Mouse (Mus musculus) hindbrain, embryonic 16.5 days (tissue): ENCODE results near the gene Plin3. TPM values are rescaled to one million over a fixed set of nuclear protein-coding genes. Genes with fewer than 3 reads are reported as not detected.

Source experiments
- ATAC-seq: fragments of 200-750 bp; cut with Nextera tagmentation; 2 replicates; pipeline ENCODE4 v1.8.0; 2017; ENCODE audit warnings: moderate TSS enrichment, moderate library complexity
- H3K27ac ChIP-seq: fragments of 300-500 bp; sonication (generic); 2 replicates; pipeline ENCODE4 v1.5.1; 2014; ENCODE audit warnings: low read depth, mild to moderate bottlenecking, control low read depth, low read length, moderate library complexity
- H3K27me3 ChIP-seq: fragments of 300-500 bp; sonication (generic); replicated peaks from 2 replicates; pipeline ENCODE4 v1.6.1; 2014; ENCODE audit warnings: low read length; ENCODE audit not compliant: control insufficient read depth, insufficient read depth
- H3K36me3 ChIP-seq: fragments of 300-500 bp; sonication (generic); 2 replicates; pipeline ENCODE4 v1.6.1; 2014; ENCODE audit warnings: mild to moderate bottlenecking, low read length, moderate library complexity, mixed read lengths; ENCODE audit not compliant: control insufficient read depth, insufficient read depth
- H3K4me1 ChIP-seq: fragments of 300-500 bp; sonication (generic); 2 replicates; pipeline ENCODE4 v1.6.1; 2014; ENCODE audit warnings: low read depth, low read length; ENCODE audit not compliant: control insufficient read depth, insufficient read depth
- H3K4me2 ChIP-seq: fragments of 300-500 bp; sonication (generic); 2 replicates; pipeline ENCODE4 v1.6.1; 2014; ENCODE audit warnings: mild to moderate bottlenecking, low read length, control low read depth, moderate library complexity
- H3K4me3 ChIP-seq: fragments of 300-500 bp; sonication (generic); 2 replicates; pipeline ENCODE4 v1.5.1; 2014; ENCODE audit warnings: mild to moderate bottlenecking, low read length, control low read depth, moderate library complexity
- H3K9ac ChIP-seq: fragments of 300-500 bp; sonication (generic); 2 replicates; pipeline ENCODE4 v1.6.1; 2014; ENCODE audit warnings: low read depth, mild to moderate bottlenecking, control low read depth, low read length, moderate library complexity
- H3K9me3 ChIP-seq: fragments of 300-500 bp; sonication (generic); 2 replicates; pipeline ENCODE4 v1.6.1; 2014; ENCODE audit warnings: mild to moderate bottlenecking, low read length, moderate library complexity; ENCODE audit not compliant: control insufficient read depth
- WGBS: fragments of 180-500 bp; shearing (Covaris S2); extraction: QIAGEN DNeasy Blood & Tissue Kit; methylation state at CpG from one replicate; pipeline ENCODE4 v1.1.7; 2014; 5-methylcytosine and 5-hydroxymethylcytosine counted together
- polyA plus RNA-seq: library from polyadenylated mRNA; unstranded; fragments of >200 nt; fragmentation: Nextera tagmentation; extraction: Ambion mirVana; gene quantifications from 2 replicates; pipeline ENCODE4 v1.2.1, GENCODE M21; 2015

Plin3 gene
- polyA plus RNA-seq, 1 experiment from 2014 or later: 15.5 TPM

GRCm38 (mm10) chr17:56303847-56304586 is 11.3 kb upstream of the Plin3 start:
- under 1% methylated on average over 67 of the region's 68 CpGs for WGBS
- Histone ChIP-seq H3K4me3 (peak overlapping the region; percentile 89), H3K4me1 (peaks cover 24% of the 10 kb centered on the region), H3K9me3 (no peaks in the 10 kb centered on the region), H3K9ac (peak overlapping the region; percentile 75), H3K4me2 (peak overlapping the region; percentile 96), H3K27me3 (no peaks in the 10 kb centered on the region; the same call in 1 of the 2 replicates), H3K36me3 (no peaks in the 10 kb centered on the region), H3K27ac (peak overlapping the region; percentile 44; the same call in 1 of the 2 replicates)
- peak; percentile 96 for ATAC-seq

- Histone ChIP-seq H3K9me3 (no peaks in the 10 kb centered on the region), H3K27ac (peak within 1 kb of the TSS; percentile 44; the same call in 1 of the 2 replicates), H3K9ac (peak within 1 kb of the TSS; percentile 75), H3K4me1 (peaks cover 24% of the 10 kb centered on the region), H3K4me2 (peak within 1 kb of the TSS; percentile 96), H3K4me3 (peak within 1 kb of the TSS; percentile 89), H3K27me3 (no peaks in the 10 kb centered on the region; the same call in 1 of the 2 replicates), H3K36me3 (no peaks in the 10 kb centered on the region)
- under 1% methylated on average over 43 of the region's 43 CpGs for WGBS
- ATAC-seq: peak; percentile 46
Observed at GRCm38 (mm10) chr17:56303160-56303846, 10.6 kb upstream of the Plin3 start, which contains the start of gene Uhrf1. Gene Uhrf1 (plus strand): TSS chr17:56303321.

- H3K4me3 ChIP-seq: no peak overlapping the region
- H3K27me3 ChIP-seq: no peaks in the 10 kb centered on the region; the same call in 1 of the 2 replicates
- H3K36me3 ChIP-seq: no peaks in the 10 kb centered on the region
- H3K9ac ChIP-seq: no peak overlapping the region
- ATAC-seq: peak; percentile 18
- no peak overlapping the region for H3K27ac ChIP-seq
- H3K9me3 ChIP-seq: no peaks in the 10 kb centered on the region
- WGBS: 30% methylated on average over 13 of the region's 13 CpGs
- H3K4me2 ChIP-seq: peak overlapping the region; percentile 96
- H3K4me1 ChIP-seq: peaks cover 24% of the 10 kb centered on the region
Observed at GRCm38 (mm10) chr17:56302363-56302996, 9.8 kb upstream of the Plin3 start.

DNA sequence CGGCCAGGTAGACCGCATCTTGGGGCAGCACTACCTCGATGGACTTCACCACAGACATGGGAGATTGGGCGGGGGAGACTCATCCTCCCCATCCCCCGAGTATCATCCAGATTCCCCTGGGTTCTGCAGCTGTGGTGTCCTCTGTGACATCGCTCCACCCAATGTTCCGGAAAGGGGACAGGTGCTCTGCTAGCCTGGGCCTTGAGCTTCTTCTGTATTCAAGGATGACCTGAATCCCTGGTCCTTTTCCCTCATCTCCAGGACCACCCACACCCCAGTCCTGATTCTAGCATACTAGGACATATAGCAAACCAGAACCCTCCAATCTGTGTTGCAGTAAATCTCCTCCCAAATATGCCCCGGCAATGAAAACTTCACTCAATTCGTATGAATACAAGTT is 7.5 kb upstream of the Plin3 start, which contains the start of gene Arrdc5:
Gene Arrdc5 (minus strand): TSS at position 101 of the 400 bp plus-strand sequence.
- H3K9me3 ChIP-seq: no peaks in the 10 kb centered on the region
- H3K4me3 ChIP-seq: no peak within 1 kb of the TSS
- H3K27me3 ChIP-seq: no peaks in the 10 kb centered on the region; the same call in 1 of the 2 replicates
- no peak within 1 kb of the TSS for H3K9ac ChIP-seq
- no peak for ATAC-seq
- no peak within 1 kb of the TSS for H3K27ac ChIP-seq
- no peaks in the 10 kb centered on the region for H3K36me3 ChIP-seq
- 92% methylated on average over 9 of the region's 9 CpGs for WGBS
- H3K4me1 ChIP-seq: peaks cover 19% of the 10 kb centered on the region
- no peak within 1 kb of the TSS for H3K4me2 ChIP-seq

DNA sequence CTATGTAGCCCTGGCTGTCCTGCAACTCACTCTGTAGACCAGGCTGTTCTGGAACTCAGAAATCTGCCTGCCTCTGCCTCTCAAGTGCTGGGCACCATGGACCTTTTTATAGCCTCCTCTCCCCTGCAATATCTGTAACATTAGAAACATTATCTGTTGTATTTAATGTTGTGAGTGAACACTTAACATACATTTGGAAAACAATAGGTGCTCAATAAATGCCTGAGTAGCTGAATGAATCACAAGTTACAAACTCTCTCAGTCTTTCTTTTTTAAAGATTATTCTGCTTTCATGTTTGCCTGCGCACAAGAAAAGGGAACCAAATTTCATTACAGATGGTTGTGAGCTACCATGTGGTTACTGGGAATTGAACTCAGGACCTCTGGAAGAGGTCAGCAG is 5.6 kb upstream of the Plin3 start:
- no peak overlapping the region for H3K27ac ChIP-seq
- ATAC-seq: no peak
- H3K4me2 ChIP-seq: no peak overlapping the region
- no peak overlapping the region for H3K9ac ChIP-seq
- WGBS: 97% methylated on average over 1 of the region's 1 CpGs
- no peaks in the 10 kb centered on the region for H3K9me3 ChIP-seq
- H3K4me1 ChIP-seq: peaks cover 6% of the 10 kb centered on the region
- no peaks in the 10 kb centered on the region for H3K36me3 ChIP-seq
- no peak overlapping the region for H3K4me3 ChIP-seq
- no peaks in the 10 kb centered on the region; the same call in 1 of the 2 replicates for H3K27me3 ChIP-seq

DNA sequence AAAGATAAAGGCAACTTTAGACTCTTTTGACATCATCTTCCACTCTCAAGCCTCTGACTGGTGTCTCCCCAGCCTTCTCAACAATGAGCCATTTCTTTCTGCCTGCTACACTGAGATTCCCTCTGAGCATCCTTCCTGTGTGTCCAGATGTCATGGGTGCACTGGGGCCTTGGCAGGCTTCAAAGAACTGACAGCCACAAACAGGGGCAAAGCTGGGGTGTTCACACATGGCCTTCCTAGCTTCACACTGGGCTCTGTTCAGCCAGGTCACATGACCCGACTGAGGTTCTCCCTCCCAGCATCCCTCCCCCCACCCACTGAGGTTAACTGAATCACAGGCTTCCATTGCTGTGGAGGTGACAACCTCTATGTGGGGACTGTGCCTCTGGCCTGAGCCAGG is 3.5 kb upstream of the Plin3 start:
- WGBS: 58% methylated on average over 1 of the region's 1 CpGs
- Histone ChIP-seq H3K4me3 (no peak overlapping the region), H3K4me1 (no peaks in the 10 kb centered on the region), H3K27ac (no peak overlapping the region), H3K36me3 (no peaks in the 10 kb centered on the region), H3K9me3 (no peaks in the 10 kb centered on the region), H3K27me3 (no peaks in the 10 kb centered on the region), H3K9ac (no peak overlapping the region), H3K4me2 (no peak overlapping the region)
- no peak for ATAC-seq

DNA sequence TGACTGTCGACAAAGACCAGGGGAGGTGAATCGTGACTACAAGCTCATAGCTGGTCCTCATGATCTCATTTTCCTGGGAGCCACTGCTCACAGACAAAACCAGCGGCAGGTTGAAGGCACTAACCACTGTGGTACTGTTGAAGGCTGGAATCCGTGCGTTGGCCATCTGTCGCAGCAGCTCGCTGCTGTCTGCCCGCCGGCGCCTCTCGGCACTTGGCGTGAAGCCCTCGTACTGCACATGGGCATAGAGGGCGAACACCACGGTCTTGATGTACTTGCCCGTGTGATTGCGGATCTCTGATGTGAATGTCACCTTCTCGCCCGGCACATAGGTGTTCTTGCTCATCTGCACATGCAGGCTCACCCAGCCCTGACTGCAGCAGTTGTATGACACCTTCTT is 1.6 kb upstream of the Plin3 start:
- peak overlapping the region; percentile 54; the same call in 1 of the 2 replicates for H3K27ac ChIP-seq
- H3K9me3 ChIP-seq: no peaks in the 10 kb centered on the region
- no peak overlapping the region for H3K4me3 ChIP-seq
- H3K9ac ChIP-seq: no peak overlapping the region
- WGBS: 82% methylated on average over 19 of the region's 19 CpGs
- ATAC-seq: 0 out of 2 replicates have a peak, but pooled peaks have one; percentile 15
- peaks cover 10% of the 10 kb centered on the region for H3K4me1 ChIP-seq
- no peaks in the 10 kb centered on the region for H3K27me3 ChIP-seq
- no peak overlapping the region for H3K4me2 ChIP-seq
- H3K36me3 ChIP-seq: no peaks in the 10 kb centered on the region

DNA sequence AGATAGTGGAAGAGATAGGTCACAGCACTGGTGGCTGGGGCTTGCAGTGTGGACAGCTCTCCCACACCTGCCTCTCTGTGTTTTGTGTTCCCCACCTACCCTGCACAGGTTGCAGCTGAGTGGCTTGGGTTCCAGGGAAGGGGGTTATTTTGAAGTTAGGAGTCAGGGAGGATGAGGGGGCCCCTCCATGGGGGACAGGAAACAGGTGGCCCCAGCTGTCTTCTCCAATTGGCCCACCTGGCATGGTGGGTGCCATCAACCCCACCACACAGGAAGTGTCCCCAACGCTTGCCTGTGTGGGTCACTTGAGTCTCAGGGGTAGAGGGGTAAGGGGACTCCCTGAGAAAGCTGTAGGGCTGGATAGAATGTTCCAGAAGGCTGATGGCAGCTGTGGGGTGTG is 618 bp upstream of the Plin3 start:
- no peak for ATAC-seq

More for the DNA sequence above, 618 bp upstream of the Plin3 start:
- no peak overlapping the region for H3K9ac ChIP-seq
- H3K4me1 ChIP-seq: peaks cover 10% of the 10 kb centered on the region
- H3K4me2 ChIP-seq: no peak overlapping the region
- no peak overlapping the region for H3K27ac ChIP-seq
- H3K36me3 ChIP-seq: no peaks in the 10 kb centered on the region
- H3K9me3 ChIP-seq: no peaks in the 10 kb centered on the region
- no peak overlapping the region for H3K4me3 ChIP-seq
- WGBS: 100% methylated on average over 1 of the region's 1 CpGs
- H3K27me3 ChIP-seq: no peaks in the 10 kb centered on the region
